Mouse (Mus musculus) myocyte (in vitro differentiated cells): ENCODE measurements around the gene Ttc7.

Source experiments
- CEBPB ChIP-seq: IDR thresholded peaks from 2 replicates; pipeline ENCODE4 v1.6.1; 2011; ENCODE audit warnings: mild to moderate bottlenecking, moderate library complexity; ENCODE audit not compliant: poor library complexity, insufficient read depth, severe bottlenecking
- E2F4 ChIP-seq: IDR thresholded peaks from one replicate; pipeline ENCODE4 v1.6.1; 2011; ENCODE audit warnings: mild to moderate bottlenecking, control low read depth, moderate library complexity; ENCODE audit not compliant: insufficient read depth
- MAX ChIP-seq: IDR thresholded peaks from one replicate; pipeline ENCODE4 v1.6.1; 2011; ENCODE audit warnings: low read depth, mild to moderate bottlenecking, control low read depth
- POLR2A ChIP-seq: IDR thresholded peaks from one replicate; pipeline ENCODE4 v1.6.1; 2011; ENCODE audit warnings: low read depth, mild to moderate bottlenecking, control low read depth, moderate library complexity; ENCODE audit not compliant: insufficient read length
- POLR2AphosphoS2 ChIP-seq: IDR thresholded peaks from one replicate; pipeline ENCODE4 v1.6.1; 2011; ENCODE audit warnings: low read depth, control low read depth; ENCODE audit not compliant: insufficient read length
- REST ChIP-seq: IDR thresholded peaks from one replicate; pipeline ENCODE4 v1.6.1; 2011; ENCODE audit warnings: mild to moderate bottlenecking, control low read depth, moderate library complexity; ENCODE audit not compliant: insufficient read depth, insufficient read length
- TCF12 ChIP-seq: IDR thresholded peaks from one replicate; pipeline ENCODE4 v1.6.1; 2011; ENCODE audit warnings: mild to moderate bottlenecking, control low read depth; ENCODE audit not compliant: poor library complexity, insufficient read depth, severe bottlenecking
- TCF3 ChIP-seq: IDR thresholded peaks from one replicate; pipeline ENCODE4 v1.6.1; 2011; ENCODE audit warnings: low read depth, control low read depth; ENCODE audit not compliant: insufficient read length
- USF1 ChIP-seq: IDR thresholded peaks from one replicate; pipeline ENCODE4 v1.6.1; 2011; ENCODE audit warnings: low read depth, mild to moderate bottlenecking, control low read depth, moderate library complexity

- no peak for TF ChIP-seq USF1
- TF ChIP-seq POLR2A: no peak
- no peak for TF ChIP-seq MAX
- no peak for TF ChIP-seq E2F4
- no peak for TF ChIP-seq POLR2AphosphoS2
- TF ChIP-seq TCF3: no peak
- TF ChIP-seq TCF12: no peak
- no peak for TF ChIP-seq CEBPB
- no peak for TF ChIP-seq REST
These were observed 51.5 kb downstream of the Ttc7 start for GRCm38 (mm10) chr17:87334162-87334561.
